10 mouse cellular contexts compared by ENCODE assay signal in genomic region chr1:180829775-180830174, GRCm38 (mm10). TPM values are rescaled to one million over a fixed set of nuclear protein-coding genes. Genes with fewer than 3 reads are reported as not detected.
DNase-seq lines count a peak whose midpoint lies in the region; ATAC-seq and TF ChIP-seq lines count a peak whose summit lies in the region.
"Had no signal": no experiment of that assay in that cellular context is flagged by ENCODE, and none has a peak within 500 bp of the region (broad histone marks: within the 10 kb centered on the region; RNA-seq: fewer than 3 reads in every experiment).

No protein-coding gene starts in this region.

- DNase-seq in lung, adult 18-20 months, result peak; percentile 54 to 56
- no peak for DNase-seq in lung, postnatal 14 days
- DNase-seq in lung, postnatal 0 days (ENCODE audit: low spot score), result peak; percentile 78
- no peak for DNase-seq in left cerebral cortex, postnatal 4 days
- no peak for DNase-seq in kidney, adult 18-20 months
- no peak for DNase-seq in embryo, embryonic 10 days (ENCODE audit: low spot score)

- peaks cover 8% of the 10 kb centered on the region; the same call in 1 of the 2 replicates for H3K4me1 ChIP-seq in lung, postnatal 0 days (ENCODE audit: insufficient read depth, low read depth, low read length)
- peaks cover 7% of the 10 kb centered on the region; the same call in 1 of the 2 replicates for H3K4me1 ChIP-seq in stomach, embryonic 15.5 days
- H3K4me1 ChIP-seq: midbrain, embryonic 12.5 days had no signal

- ATAC-seq in erythroid progenitor cell, adult 5-6 weeks (replicated peaks; ENCODE audit: low FRiP score, poor library complexity, severe bottlenecking), result peak; percentile 74
- peak; percentile 71 for ATAC-seq in lung, postnatal 0 days
- 0 out of 2 replicates have a peak, but pooled peaks have one; percentile 42 for ATAC-seq in stomach, embryonic 15.5 days (ENCODE audit: insufficient read depth, low FRiP score, low read depth)

- H3K36me3 ChIP-seq in lung, postnatal 0 days (ENCODE audit: insufficient read depth, low read length), result no peaks in the 10 kb centered on the region
- no peaks in the 10 kb centered on the region for H3K36me3 ChIP-seq in stomach, embryonic 15.5 days
- H3K36me3 ChIP-seq: embryonic facial prominence, embryonic 13.5 days; midbrain, embryonic 12.5 days had no signal

- no peak overlapping the region for H3K4me2 ChIP-seq in lung, postnatal 0 days (replicated peaks; ENCODE audit: low read depth, low read length)
- peak overlapping the region; percentile 33 for H3K4me2 ChIP-seq in stomach, embryonic 15.5 days
- H3K4me2 ChIP-seq: embryonic facial prominence, embryonic 13.5 days; midbrain, embryonic 12.5 days had no signal

- TF ChIP-seq CTCF in lung, postnatal 0 days (IDR thresholded peaks at IDR 0.05), result no peak

- intact Hi-C loops in left cerebral cortex, postnatal 4 days (cut with DNase I), result no loop called here

- H3K4me3 ChIP-seq in lung, postnatal 0 days (ENCODE audit: low read depth, low read length), result no peak overlapping the region
- H3K4me3 ChIP-seq in stomach, embryonic 15.5 days (replicated peaks), result no peak overlapping the region
- H3K4me3 ChIP-seq: embryonic facial prominence, embryonic 13.5 days; midbrain, embryonic 12.5 days had no signal

- H3K27me3 ChIP-seq in lung, postnatal 0 days (replicated peaks; ENCODE audit: insufficient read depth, low read length), result no peaks in the 10 kb centered on the region
- no peaks in the 10 kb centered on the region for H3K27me3 ChIP-seq in stomach, embryonic 15.5 days (replicated peaks)
- H3K27me3 ChIP-seq: embryonic facial prominence, embryonic 13.5 days; midbrain, embryonic 12.5 days had no signal

- no peak for TF ChIP-seq EP300 in lung, postnatal 0 days (IDR thresholded peaks at IDR 0.05)

- H3K27ac ChIP-seq in lung, postnatal 0 days (ENCODE audit: low read length), result no peak overlapping the region
- H3K27ac ChIP-seq in stomach, embryonic 15.5 days, result peak overlapping the region; percentile 26; the same call in 1 of the 2 replicates
- H3K27ac ChIP-seq: embryonic facial prominence, embryonic 13.5 days; midbrain, embryonic 12.5 days had no signal

- whole genome bisulfite sequencing in lung, postnatal 0 days, result 67% methylated on average over 11 of the region's 11 CpGs
- WGBS in stomach, embryonic 15.5 days, result 69% methylated on average over 11 of the region's 11 CpGs

- H3K9ac ChIP-seq in lung, postnatal 0 days (replicated peaks; ENCODE audit: low read depth), result no peak overlapping the region
- H3K9ac ChIP-seq in stomach, embryonic 15.5 days, result no peak overlapping the region
- H3K9ac ChIP-seq: embryonic facial prominence, embryonic 13.5 days; midbrain, embryonic 12.5 days had no signal

- no peaks in the 10 kb centered on the region for H3K9me3 ChIP-seq in lung, postnatal 0 days (ENCODE audit: low read length)
- H3K9me3 ChIP-seq in stomach, embryonic 15.5 days, result no peaks in the 10 kb centered on the region
- H3K9me3 ChIP-seq: embryonic facial prominence, embryonic 13.5 days; midbrain, embryonic 12.5 days had no signal

RNA-seq across cellular contexts. Expression of gene H3f3a, which starts 16.0 kb away (rescaled TPM):
- 2,042 and 2,351 TPM in 2 replicates for total RNA-seq in erythroid progenitor cell, adult 5-6 weeks (2015; ENCODE audit: low replicate concordance)
- total RNA-seq in erythroid progenitor cell, adult 5-6 weeks (2017; ENCODE audit: low replicate concordance), result 2,407 and 2,791 TPM in 2 replicates
- polyA plus RNA-seq in lung, postnatal 0 days (2015; fragmentation: Nextera tagmentation; extraction: Ambion mirVana), result 1,774 and 1,827 TPM in 2 replicates
- 1,924 and 2,089 TPM in 2 replicates for polyA plus RNA-seq in stomach, embryonic 15.5 days (2015; fragmentation: Nextera tagmentation; extraction: Ambion mirVana)
- total RNA-seq in left cerebral cortex, postnatal 4 days (2021), result 100 to 1,000 TPM; 848 to 881 TPM

RNA-seq across cellular contexts. Expression of gene Sde2, which starts 21.2 kb away (rescaled TPM):
- 21.3 and 23.9 TPM in 2 replicates for total RNA-seq in erythroid progenitor cell, adult 5-6 weeks (2015; ENCODE audit: low replicate concordance)
- 29.9 and 35.2 TPM in 2 replicates for total RNA-seq in erythroid progenitor cell, adult 5-6 weeks (2017; ENCODE audit: low replicate concordance)
- polyA plus RNA-seq in lung, postnatal 0 days (2015; fragmentation: Nextera tagmentation; extraction: Ambion mirVana), result 21.2 and 22.6 TPM in 2 replicates
- polyA plus RNA-seq in stomach, embryonic 15.5 days (2015; fragmentation: Nextera tagmentation; extraction: Ambion mirVana), result 30.7 and 34.4 TPM in 2 replicates
- 10 to 100 TPM; 28.4 to 29.0 TPM for total RNA-seq in left cerebral cortex, postnatal 4 days (2021)

Comparison
In these comparisons a context has a peak if more than half of its experiments do, and no peak if none do; other contexts are left out.
1. DNase-seq: peak in lung, adult 18-20 months (2 of 2) and lung, postnatal 0 days (single experiment); none in lung, postnatal 14 days (single experiment), left cerebral cortex, postnatal 4 days (single experiment), kidney, adult 18-20 months (single experiment) and embryo, embryonic 10 days (single experiment).
2. Peak in every context shown above with its lines, with median percentiles within 50 percentile points of each other: ATAC-seq.